Mouse (Mus musculus): ENCODE measurements around the gene Srrt.
A peak's percentile ranks its signal among the peaks of the same experiment; 100 is the strongest.
"Not testable (repeated sequence)": the region's sequence is repeated elsewhere in the genome, so short reads cannot be mapped to it uniquely, and the experiment has no call there.

Srrt gene

DNA sequence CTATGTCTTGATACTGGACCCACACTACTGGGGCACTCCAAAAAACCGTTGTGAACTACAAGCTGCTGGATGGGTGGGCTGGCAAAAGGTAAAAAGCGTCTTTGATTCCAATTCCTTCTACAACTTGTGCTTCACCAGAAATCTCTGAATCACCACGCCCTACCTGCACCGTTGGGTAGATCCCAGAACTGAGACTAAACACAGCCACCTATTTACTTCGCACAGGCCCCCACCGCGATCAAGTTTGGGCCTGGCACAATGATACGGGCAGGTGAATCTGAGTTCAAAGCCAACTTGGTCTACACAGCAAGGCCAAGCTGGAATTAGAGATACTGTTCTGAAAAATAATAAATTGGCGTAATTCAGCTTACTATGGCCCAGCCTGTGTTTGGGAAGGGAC is 12.2 kb downstream of the Srrt start:
- no peak for DNase-seq

DNA sequence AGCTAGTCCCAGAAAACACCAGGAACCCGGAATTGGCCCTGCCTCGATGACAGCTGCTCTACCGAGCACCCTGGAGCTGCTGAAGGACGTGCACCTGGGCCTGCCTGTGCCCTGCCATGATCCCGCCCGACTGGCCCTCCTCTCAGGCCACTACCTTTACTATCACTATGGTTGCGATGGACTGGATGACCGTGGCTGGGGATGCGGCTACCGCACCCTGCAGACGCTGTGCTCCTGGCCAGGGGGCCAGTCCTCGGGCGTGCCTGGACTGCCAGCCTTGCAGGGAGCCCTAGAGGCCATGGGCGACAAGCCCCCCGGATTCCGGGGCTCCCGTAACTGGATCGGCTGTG is 12.8 kb downstream of the Srrt start:
- no peak for DNase-seq

DNA sequence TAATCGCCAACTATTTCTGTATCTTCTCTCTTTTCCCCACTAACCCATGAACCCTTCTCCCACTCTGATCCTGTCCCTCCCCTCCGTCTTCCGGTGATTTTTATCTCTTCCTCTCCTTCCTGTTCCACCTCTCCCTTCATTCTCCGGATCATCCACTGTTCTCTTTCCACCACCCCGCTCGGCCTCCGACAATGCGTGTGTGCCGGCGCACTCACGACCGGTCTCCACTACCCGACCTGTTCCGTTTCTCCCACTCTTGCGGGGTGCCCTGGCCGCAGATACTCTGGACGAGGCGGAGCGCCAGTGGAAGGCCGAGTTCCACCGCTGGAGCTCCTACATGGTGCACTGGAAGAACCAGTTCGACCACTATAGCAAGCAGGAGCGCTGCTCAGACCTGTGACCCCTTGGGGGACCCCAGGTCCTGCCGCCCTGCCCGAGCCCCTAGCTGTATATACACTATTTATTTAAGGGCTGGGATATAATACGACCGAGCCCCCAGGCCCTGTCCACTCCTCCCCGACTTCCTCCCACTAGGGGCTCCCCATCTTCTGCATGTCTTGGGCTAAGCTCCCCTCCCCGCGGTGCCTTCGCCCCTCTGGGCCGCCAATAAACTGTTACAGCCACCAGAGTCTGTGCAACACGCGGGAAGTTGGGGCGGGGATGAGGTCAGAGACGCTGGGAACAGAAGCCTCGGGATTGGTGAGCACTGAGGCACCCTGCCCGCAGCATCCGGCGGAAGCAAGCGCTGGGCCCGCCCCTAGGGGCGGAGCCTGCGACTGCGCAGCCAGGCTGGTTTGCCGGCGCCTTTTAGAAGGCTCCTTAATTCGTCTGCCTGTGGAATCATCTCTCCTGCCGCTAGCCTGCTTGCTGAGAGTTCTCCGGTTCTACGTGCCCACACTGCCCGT is 13.4 kb downstream of the Srrt start, which contains the start of gene Ufsp1:
Gene Ufsp1, plus strand, starts transcription at position 791 of the 905 bp plus-strand sequence.
- DNase-seq = peak; percentile 97 to 98

DNA sequence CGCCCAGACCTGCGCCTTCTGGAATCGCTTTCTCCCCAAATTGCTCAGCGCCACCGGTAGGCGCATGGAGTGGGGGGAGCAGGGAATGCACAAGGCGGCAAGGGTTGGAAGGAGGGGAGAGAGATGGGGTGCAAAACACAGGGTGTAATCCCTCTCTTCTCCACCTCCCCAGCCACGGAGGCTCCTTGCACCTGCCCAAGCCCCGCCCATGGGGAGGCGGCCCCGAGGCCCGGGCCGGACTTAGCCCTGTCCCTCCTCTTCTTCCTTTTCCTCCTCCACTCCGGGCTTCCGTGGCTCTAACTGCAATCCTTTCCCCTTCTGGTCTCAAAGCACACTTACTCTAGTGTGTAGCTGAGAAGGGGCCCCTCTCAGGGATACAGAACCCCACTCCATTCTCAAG is 14.2 kb downstream of the Srrt start:
- DNase-seq = peak; percentile 85 to 91

DNA sequence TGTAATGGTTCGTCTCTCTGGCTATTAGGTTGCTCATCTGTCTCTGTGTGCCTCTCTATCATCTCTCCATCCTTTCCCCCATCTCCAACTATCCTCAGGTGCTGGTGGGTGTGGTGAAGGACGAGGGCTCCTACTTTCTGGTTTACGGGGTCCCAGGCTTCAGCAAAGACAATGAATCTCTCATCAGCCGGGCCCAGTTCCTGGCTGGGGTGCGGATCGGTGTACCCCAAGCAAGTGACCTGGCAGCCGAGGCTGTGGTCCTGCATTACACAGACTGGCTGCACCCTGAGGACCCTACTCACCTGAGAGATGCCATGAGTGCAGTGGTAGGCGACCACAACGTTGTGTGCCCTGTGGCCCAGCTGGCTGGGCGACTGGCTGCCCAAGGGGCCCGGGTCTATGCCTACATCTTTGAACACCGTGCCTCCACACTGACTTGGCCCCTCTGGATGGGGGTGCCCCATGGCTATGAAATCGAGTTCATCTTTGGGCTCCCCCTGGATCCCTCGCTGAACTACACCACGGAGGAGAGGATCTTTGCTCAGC is 16.0 kb downstream of the Srrt start:
- DNase-seq = no peak

DNA sequence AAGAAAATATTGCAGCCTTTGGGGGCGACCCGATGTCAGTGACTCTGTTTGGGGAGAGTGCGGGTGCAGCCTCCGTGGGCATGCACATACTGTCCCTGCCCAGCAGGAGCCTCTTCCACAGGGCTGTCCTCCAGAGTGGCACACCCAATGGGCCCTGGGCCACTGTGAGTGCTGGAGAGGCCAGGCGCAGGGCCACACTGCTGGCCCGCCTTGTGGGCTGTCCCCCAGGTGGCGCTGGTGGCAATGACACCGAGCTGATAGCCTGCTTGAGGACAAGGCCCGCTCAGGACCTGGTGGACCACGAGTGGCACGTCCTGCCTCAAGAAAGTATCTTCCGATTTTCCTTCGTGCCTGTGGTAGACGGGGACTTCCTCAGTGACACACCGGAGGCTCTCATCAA is 16.8 kb downstream of the Srrt start:
- peak; percentile 71 to 84 for DNase-seq

DNA sequence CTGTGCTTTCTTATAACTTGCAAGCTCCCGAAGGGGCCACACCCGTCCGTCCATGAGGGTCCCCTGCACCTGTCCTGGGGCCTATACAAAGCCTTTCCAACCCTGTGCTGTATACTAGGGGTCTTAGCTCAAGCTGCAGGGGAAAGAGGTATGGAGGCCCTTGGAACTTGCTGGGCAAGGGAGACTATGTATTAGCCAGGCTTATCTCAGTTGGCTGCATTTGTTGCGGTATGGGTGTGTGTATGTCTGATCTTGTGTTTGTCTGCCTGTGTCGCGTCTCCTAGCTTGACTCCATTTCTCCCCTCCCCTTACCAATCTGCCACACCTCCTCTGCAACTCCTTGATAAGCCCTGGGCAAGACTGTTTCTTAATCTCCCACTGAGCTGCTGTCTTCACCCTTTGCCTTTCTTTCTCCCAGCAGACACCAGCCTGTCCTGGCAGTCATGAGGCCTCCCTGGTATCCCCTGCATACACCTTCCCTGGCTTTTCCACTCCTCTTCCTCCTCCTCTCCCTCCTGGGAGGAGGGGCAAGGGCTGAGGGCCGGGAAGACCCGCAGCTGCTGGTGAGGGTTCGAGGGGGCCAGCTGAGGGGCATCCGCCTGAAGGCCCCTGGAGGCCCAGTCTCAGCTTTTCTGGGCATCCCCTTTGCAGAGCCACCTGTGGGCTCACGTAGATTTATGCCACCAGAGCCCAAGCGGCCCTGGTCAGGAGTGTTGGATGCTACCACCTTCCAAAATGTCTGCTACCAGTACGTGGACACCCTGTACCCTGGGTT is 17.7 kb downstream of the Srrt start:
- no peak for DNase-seq

DNA sequence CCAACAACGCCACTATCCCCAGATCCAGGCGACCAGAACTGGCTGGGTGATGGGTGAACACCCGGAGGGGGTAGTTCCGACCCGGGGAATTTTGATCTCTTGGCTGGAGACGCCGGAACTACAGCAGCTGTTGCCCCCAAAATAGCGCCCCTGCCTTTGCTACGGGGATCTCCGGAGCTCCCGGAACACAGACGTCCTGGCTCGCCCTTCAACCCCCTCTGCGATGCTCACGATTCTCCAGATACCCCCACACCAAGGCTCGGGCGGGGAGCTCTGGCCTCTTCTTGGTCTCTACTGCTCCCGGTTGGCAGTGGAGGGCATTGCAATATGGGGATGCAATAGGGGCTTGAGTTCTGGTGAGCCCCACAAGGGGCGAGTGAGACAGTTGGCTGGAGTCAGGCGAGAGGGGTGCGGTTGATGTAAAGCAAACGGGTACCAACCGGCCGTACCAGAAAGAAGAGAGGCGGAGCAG is 18.4 kb downstream of the Srrt start:
- peak; percentile 77 to 82 for DNase-seq

DNA sequence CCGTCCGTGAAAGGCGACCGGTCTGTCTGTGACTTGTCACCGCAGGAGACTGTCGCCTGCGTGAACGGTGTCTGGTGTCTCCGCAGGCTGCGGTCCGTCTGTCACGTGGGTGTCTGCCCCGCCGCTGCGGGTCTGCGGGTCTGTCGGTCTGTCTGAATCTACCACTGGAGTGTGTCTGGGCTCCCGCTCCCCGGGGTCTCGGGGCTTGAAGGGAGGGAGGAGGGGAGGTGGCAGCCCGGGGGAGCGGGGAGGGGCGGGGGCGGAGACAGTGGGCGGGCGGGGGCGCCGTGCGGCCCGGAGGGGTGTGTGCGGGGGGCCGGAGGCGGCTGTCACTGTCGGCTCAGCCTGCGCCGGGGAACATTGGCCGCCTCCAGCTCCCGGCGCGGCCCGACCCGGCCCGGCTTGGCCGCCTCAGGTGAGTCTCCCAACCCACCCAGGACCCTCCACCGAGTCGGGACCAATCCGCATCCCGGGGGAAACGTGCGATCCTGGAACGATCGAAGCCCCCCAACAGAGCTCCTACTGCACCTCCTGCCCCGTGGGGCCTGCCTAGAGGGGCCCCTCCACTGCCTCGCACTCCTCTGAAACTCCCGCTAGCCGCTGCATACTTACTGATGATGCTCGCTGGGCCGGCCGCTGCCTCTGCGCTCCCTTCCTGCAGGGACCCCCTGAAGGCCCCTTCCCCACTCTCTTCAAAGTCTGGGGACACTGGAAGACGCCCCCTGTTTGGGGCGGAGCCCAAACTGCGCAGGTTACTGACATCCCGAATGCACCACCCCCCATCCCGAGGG is 19.3 kb downstream of the Srrt start:
- DNase-seq = peak; percentile 80 to 81

DNA sequence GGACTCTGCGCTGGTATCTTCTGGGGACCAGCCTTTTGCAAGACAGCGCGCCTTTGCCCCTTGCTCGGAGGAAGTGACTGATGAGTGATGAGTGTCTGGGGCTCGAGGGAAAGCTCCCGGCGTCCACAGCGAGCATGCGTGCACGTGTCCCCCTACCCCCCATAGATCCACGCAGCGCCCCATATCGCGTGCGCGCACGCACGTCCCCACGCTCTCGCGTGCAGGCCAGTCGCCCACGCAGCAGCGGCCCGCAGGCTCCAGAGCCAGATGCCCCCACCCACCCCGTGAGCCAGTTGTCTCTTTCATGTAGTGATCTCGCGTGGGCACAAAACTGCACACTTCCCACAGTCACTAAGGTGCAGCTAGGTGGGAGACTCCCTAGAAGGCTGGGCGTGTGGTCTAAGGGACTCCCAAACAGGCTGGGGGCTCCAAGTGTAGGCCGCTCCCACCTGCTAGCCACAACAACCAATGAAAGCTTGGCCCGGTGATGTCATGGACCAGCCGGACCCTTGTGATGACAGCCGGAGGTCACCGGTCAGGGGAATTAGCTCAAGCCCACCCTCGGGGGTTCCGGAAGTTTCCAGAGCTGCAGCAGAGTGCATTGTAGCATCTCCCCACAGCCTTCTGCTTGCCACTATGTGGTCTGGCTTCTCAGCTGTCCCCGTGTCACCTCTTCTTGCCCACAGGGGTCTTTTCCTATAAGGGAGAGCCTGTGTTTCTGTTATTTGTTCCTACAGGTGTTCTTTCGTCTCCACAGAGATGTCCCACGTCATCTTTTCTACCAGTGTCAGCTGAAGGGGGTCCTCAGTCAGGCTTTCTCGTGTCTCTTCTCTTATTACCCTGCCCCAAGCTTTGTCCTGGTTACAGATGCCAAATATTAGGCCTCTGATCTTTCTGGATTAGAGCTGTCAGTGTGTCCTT is 20.2 kb downstream of the Srrt start, which contains the start of gene Ache:
Gene Ache, plus strand, starts transcription at position 488 of the 921 bp plus-strand sequence.
- peak; percentile 91 to 94 for DNase-seq

DNA sequence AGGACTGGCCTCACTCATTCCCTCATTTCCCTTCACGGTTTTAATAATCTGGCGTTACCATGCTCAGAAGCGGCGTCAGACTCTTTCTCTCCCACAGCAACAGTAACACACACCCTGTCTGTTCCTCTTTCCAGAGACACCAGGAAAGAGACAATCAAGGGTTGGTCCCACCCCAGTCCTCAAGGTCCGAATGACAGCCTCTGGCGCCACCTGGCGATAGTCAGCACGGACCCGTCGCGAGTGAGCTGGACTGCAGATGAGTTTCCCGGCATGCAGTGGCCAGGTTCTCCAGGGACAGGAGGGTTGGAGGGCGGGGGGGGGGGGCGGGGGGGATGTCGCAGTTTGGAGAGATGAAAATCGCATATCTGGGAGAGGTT is 20.8 kb downstream of the Srrt start:
- DNase-seq = peak; percentile 96 to 97

DNA sequence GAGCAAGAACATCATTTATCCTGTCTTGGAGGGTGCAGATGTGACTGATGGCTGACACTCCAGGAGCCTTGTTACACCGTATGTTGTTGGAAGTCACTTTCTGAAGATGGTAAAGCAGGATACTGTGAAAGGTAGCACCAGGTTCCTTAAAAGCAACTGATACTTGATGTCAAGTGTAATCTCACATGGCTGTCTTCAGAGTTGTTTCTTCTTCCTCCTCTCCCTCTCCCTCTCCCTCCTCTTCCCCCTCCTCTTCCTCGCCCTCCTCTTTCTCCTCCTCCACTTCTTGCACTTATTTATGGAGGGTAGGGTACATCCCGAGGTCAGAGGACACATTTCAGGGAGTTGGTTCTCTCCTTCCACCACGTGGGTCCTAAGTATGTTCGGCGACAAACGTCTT is 21.5 kb downstream of the Srrt start:
- DNase-seq = no peak

DNA sequence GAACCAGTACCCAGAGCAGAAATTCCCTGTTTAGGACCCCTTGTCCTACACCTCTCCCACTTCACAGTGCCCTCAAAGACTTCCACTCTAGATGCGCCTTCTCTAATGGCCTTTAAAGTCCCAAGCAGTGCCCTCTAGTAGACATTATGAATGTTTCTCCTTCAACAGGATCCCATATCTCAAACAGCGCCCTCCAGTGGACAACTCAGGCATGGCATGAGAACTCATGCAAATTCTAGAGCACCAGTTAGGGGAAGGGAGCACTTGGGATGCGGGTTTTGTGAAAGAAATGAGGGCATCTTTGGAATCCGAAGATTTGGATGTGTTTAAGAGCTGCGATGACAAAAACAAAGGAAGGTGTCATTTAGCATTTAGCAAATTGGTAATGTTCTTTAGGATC is 22.4 kb downstream of the Srrt start:
- DNase-seq = peak; percentile 57 to 76

DNA sequence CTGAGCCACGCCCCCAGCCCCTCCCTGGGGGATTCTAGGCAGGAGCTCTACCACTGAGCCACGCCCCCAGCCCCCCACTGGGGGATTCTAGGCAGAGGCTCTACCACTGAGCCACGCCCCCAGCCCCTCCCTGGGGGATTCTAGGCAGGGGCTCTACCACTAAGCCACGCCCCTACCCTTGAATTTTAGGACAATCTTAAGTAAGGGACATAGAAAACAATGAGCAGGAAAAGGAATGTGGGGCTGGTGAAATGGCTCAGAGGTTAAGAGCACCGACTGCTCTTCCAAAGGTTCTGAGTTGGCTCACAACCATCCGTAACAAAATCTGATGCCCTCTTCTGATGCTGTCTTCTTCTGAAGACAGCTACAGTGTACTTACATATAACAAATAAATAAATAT is 23.1 kb downstream of the Srrt start:
- not testable (repeated sequence) for DNase-seq

DNA sequence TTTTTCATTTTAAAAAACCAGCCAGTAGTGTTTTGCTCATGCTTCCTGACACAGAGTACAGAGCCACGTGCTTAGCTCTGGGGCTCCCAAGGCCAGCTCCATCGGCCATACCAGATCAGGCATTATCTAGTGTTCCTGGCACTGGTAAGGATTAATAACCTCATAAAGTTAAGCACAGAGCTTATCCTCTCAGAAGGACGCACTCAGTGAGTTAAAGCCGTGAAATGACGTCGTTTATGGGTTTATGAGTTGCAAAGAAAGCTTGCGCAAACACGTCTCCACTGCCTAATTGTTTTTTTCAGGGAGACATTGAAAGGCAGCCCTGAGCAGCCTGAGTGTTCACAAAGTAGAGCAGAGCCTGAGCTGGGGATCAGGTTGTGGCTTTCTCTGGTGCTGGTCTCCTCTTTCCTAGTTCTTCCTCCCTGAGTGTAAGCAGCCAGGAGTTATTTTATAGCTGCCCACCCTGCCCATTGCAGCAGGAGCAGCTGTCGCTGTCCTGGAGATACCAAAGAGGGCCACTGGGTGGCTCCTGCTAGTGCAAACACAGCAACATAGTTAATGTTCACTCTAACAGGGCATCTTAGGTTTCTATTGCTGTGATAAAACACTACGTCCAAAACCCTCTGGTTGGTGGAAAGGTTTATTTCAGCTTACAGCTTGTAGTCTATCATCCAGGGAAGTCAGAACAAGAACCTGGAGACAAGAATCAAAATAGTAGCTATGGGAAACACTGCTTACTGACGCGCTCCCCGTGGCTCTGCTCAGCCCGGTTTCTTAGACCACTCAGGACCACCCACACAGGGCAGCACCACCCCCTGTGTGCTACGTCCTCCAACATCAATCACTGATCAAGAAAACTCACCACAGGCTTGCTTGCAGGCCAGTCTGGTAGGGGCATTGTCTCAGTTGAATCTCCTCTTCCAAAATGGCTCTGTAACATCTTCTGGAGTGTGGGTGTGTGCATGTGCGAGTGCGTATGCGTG is 29.8 kb downstream of the Srrt start:
- DNase-seq = peak in 1 of 2 experiments; percentile 53

DNA sequence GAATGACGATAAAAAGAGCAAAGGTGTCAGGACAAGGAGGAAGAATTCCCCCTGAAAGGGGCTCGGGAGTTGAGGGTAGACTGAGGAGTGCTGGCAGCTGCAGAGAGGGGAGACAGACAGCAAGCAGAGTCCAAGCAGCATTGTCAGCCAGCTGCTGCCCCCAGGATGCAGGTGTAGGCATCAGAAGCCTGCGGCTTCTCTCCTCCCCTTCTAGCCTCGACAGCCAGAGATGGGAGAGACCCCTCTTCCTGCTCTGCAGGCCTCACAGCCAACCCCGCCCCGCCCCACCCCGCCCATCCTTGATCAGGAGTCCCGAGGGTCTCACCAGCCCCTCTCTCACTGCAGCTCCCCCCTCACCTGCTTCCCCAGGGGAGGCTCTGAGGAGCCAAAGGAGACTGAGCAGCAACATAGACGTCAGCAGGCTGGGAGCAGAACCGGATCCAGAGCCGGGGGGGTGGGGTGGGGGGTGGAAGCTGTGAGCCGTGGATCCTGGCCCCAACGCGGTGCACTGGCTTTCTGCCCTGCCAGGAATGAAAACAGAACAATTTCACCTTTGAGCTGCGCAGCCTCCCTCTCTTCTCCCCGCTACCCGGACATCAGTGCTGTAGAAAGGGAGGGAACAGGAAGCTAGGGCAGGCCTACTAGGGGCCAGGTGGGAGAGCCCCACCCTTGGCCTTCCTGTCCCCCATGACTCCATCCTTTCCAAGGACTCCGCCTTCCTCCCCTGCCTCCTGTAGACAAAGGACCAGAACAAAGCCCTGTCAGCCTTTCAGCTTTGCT is 39.2 kb downstream of the Srrt start:
- DNase-seq = no peak

DNA sequence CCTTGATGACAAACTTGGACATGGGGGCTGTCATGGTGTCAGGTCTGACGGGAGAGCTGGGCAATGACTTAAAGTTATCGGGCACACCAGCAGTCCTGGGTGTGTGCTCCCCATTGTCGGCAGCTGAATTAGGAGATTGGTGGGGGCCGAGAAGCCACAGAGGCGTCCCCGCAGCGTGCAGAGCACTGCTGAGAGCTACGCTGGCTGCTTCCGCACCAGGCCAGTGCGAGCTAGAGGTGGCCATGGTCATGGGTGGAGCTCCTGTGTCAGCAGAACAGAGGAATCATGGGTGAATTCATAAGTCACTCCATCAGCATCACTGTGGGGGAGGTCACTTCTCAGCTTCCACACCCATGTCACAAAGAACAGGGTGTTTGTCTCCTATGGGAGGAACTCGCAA is 42.7 kb downstream of the Srrt start:
- DNase-seq = no peak

DNA sequence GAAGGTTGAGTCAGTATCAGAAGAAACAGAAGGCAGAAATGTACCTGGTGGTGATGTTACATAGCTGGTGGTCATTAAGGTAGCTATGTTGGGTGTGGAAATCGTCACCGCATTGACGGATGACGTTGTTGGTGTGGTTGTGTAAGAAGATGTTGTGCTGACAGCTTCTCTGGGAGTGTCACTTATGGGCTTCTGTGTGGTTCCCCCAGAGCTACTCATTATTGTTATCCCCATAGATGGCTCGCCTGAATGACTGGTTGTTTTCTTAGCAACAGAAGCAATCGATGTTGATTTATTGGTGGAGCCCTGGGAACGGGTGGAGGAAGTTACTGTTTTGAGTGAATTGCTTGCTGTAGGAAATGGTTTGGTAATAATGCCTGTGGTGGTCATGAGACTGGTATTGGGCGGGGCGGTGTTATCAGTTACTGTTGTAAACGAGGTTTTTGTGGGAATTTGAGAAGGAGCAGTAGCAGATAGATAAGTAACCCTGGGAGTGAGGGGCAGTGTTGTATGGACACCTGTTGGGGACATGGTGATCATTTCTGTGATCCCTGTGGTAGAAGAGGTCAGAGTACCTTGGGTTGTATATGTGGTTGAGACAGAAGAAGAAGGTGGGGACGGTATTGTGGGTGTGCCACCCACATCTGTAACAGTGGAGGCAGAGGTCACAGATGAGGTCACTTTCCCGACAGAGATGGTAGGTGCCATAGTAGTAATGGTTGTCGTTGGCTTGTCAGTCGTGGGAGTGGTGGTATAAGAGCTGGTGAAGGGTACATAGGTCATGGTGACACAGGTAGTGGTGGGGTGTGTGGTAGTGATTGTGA is 43.4 kb downstream of the Srrt start:
- DNase-seq = no peak

Measured in cerebellum, postnatal 25 days (tissue).